Mouse (Mus musculus) myocyte (in vitro differentiated cells): ENCODE measurements around the gene Tmeff1. TPM values are rescaled to one million over a fixed set of nuclear protein-coding genes. Genes with fewer than 3 reads are reported as not detected.

Experiments
- H3K27me3 ChIP-seq: one replicate; pipeline ENCODE4 v1.6.1; 2011; ENCODE audit not compliant: control insufficient read depth, insufficient read depth, insufficient read length
- H3K36me3 ChIP-seq: one replicate; pipeline ENCODE4 v1.6.1; 2011; ENCODE audit not compliant: control insufficient read depth, insufficient read depth
- H3K4me2 ChIP-seq: one replicate; pipeline ENCODE4 v1.6.1; 2011; ENCODE audit warnings: low read depth, control low read depth
- H3K4me3 ChIP-seq: one replicate; pipeline ENCODE4 v1.5.1; 2011; ENCODE audit warnings: mild to moderate bottlenecking, control low read depth, moderate library complexity
- H3K79me2 ChIP-seq: one replicate; pipeline ENCODE4 v1.6.1; 2011; ENCODE audit not compliant: control insufficient read depth, insufficient read depth
- H3ac ChIP-seq: one replicate; pipeline ENCODE4 v1.6.1; 2011; ENCODE audit not compliant: control insufficient read depth, insufficient read length
- CEBPB ChIP-seq: IDR thresholded peaks from 2 replicates; pipeline ENCODE4 v1.6.1; 2011; ENCODE audit warnings: mild to moderate bottlenecking, moderate library complexity; ENCODE audit not compliant: poor library complexity, insufficient read depth, severe bottlenecking
- E2F4 ChIP-seq: IDR thresholded peaks from one replicate; pipeline ENCODE4 v1.6.1; 2011; ENCODE audit warnings: mild to moderate bottlenecking, control low read depth, moderate library complexity; ENCODE audit not compliant: insufficient read depth
- MAX ChIP-seq: IDR thresholded peaks from one replicate; pipeline ENCODE4 v1.6.1; 2011; ENCODE audit warnings: low read depth, mild to moderate bottlenecking, control low read depth
- MYOD1 ChIP-seq, 3 experiments: IDR thresholded peaks; one replicate each; pipeline ENCODE4 v1.6.1; 2011; ENCODE audit warnings: control low read depth in 2 of 3, low read depth in 2 of 3, mild to moderate bottlenecking in 2 of 3, moderate library complexity in 1 of 3; ENCODE audit not compliant: insufficient read length in 2 of 3, control insufficient read depth in 1 of 3
- MYOG ChIP-seq, 3 experiments: IDR thresholded peaks; one replicate each; pipeline ENCODE4 v1.6.1; 2011; ENCODE audit warnings: control low read depth in 2 of 3, low read depth in 2 of 3, mild to moderate bottlenecking in 2 of 3; ENCODE audit not compliant: insufficient read length in 2 of 3, control insufficient read depth in 1 of 3, insufficient read depth in 1 of 3
- POLR2A ChIP-seq: IDR thresholded peaks from one replicate; pipeline ENCODE4 v1.6.1; 2011; ENCODE audit warnings: low read depth, mild to moderate bottlenecking, control low read depth, moderate library complexity; ENCODE audit not compliant: insufficient read length
- POLR2AphosphoS2 ChIP-seq: IDR thresholded peaks from one replicate; pipeline ENCODE4 v1.6.1; 2011; ENCODE audit warnings: low read depth, control low read depth; ENCODE audit not compliant: insufficient read length
- REST ChIP-seq: IDR thresholded peaks from one replicate; pipeline ENCODE4 v1.6.1; 2011; ENCODE audit warnings: mild to moderate bottlenecking, control low read depth, moderate library complexity; ENCODE audit not compliant: insufficient read depth, insufficient read length
- SRF ChIP-seq: IDR thresholded peaks from one replicate; pipeline ENCODE4 v1.6.1; 2011; ENCODE audit warnings: low read depth; ENCODE audit not compliant: control insufficient read depth, insufficient read length
- TCF12 ChIP-seq: IDR thresholded peaks from one replicate; pipeline ENCODE4 v1.6.1; 2011; ENCODE audit warnings: mild to moderate bottlenecking, control low read depth; ENCODE audit not compliant: poor library complexity, insufficient read depth, severe bottlenecking
- TCF3 ChIP-seq: IDR thresholded peaks from one replicate; pipeline ENCODE4 v1.6.1; 2011; ENCODE audit warnings: low read depth, control low read depth; ENCODE audit not compliant: insufficient read length
- USF1 ChIP-seq: IDR thresholded peaks from one replicate; pipeline ENCODE4 v1.6.1; 2011; ENCODE audit warnings: low read depth, mild to moderate bottlenecking, control low read depth, moderate library complexity
- polyA plus RNA-seq: library from polyadenylated mRNA; unstranded; fragments of >200 nt; fragmentation: generic; extraction: Trizol; gene quantifications from one replicate; pipeline ENCODE4 v1.2.1, GENCODE M21; 2012; ENCODE audit warnings: missing spikeins

Tmeff1 gene
- polyA plus RNA-seq, 1 experiment: 19.6 TPM

GRCm38 (mm10) chr4:48638132-48638531 lies 53.2 kb downstream of the Tmeff1 start:
- Histone ChIP-seq H3K4me2 (no peak overlapping the region), H3K27me3 (no peaks in the 10 kb centered on the region), H3ac (no peak overlapping the region), H3K79me2 (no peaks in the 10 kb centered on the region), H3K36me3 (peaks cover 20% of the 10 kb centered on the region), H3K4me3 (no peak overlapping the region)
- TF ChIP-seq REST (no peak), TCF12 (no peak), POLR2A (no peak), MYOG (IDR thresholded peaks at IDR 0.05; ENCODE audit: control insufficient read depth in 1 of 3, insufficient read depth in 1 of 3, insufficient read length in 2 of 3, low read depth in 2 of 3) (no peak), TCF3 (no peak), POLR2AphosphoS2 (no peak), CEBPB (no peak), SRF (no peak)

GRCm38 (mm10) chr4:48639503-48639902 lies 54.5 kb downstream of the Tmeff1 start:
- peaks cover 22% of the 10 kb centered on the region for H3K36me3 ChIP-seq

GRCm38 (mm10) chr4:48643801-48644200 lies 58.8 kb downstream of the Tmeff1 start:
- TF ChIP-seq MYOG (IDR thresholded peaks at IDR 0.05; ENCODE audit: control insufficient read depth in 1 of 3, insufficient read depth in 1 of 3, insufficient read length in 2 of 3, low read depth in 2 of 3): no peak
- no peak for TF ChIP-seq REST
- no peak for TF ChIP-seq TCF3
- no peak for TF ChIP-seq E2F4
- TF ChIP-seq USF1: no peak
- no peak for TF ChIP-seq POLR2AphosphoS2
- no peak for TF ChIP-seq MYOD1 (IDR thresholded peaks at IDR 0.05; ENCODE audit: control insufficient read depth in 1 of 3, insufficient read length in 2 of 3, low read depth in 2 of 3)
- no peak for TF ChIP-seq SRF
- no peak for TF ChIP-seq MAX
- TF ChIP-seq CEBPB: no peak
- no peak for TF ChIP-seq TCF12
- no peak for TF ChIP-seq POLR2A
- peaks cover 25% of the 10 kb centered on the region for H3K36me3 ChIP-seq
- H3K79me2 ChIP-seq: no peaks in the 10 kb centered on the region
- no peak overlapping the region for H3K4me3 ChIP-seq
- no peak overlapping the region for H3ac ChIP-seq
- H3K27me3 ChIP-seq: no peaks in the 10 kb centered on the region
- H3K4me2 ChIP-seq: no peak overlapping the region

More at GRCm38 (mm10) chr4:48639503-48639902, 54.5 kb downstream of the Tmeff1 start:
- Histone ChIP-seq H3K4me2 (no peak overlapping the region), H3K79me2 (no peaks in the 10 kb centered on the region), H3K27me3 (no peaks in the 10 kb centered on the region), H3ac (no peak overlapping the region), H3K4me3 (no peak overlapping the region)
- TF ChIP-seq REST (no peak), USF1 (no peak)

GRCm38 (mm10) chr4:48646143-48646542 lies 61.2 kb downstream of the Tmeff1 start:
- TF ChIP-seq MAX (no peak), MYOD1 (IDR thresholded peaks at IDR 0.05; ENCODE audit: control insufficient read depth in 1 of 3, insufficient read length in 2 of 3, low read depth in 2 of 3) (no peak), POLR2A (no peak)
- no peaks in the 10 kb centered on the region for H3K27me3 ChIP-seq
- no peak overlapping the region for H3K4me2 ChIP-seq
- H3K79me2 ChIP-seq: no peaks in the 10 kb centered on the region
- H3K36me3 ChIP-seq: peaks cover 13% of the 10 kb centered on the region
- H3K4me3 ChIP-seq: no peak overlapping the region
- H3ac ChIP-seq: no peak overlapping the region

GRCm38 (mm10) chr4:48650617-48651360 lies 65.8 kb downstream of the Tmeff1 start:
- H3K4me3 ChIP-seq: no peak overlapping the region
- peaks cover 13% of the 10 kb centered on the region for H3K36me3 ChIP-seq
- TF ChIP-seq E2F4: no peak
- no peak for TF ChIP-seq POLR2A
- TF ChIP-seq SRF: no peak
- TF ChIP-seq MYOG (IDR thresholded peaks at IDR 0.05; ENCODE audit: control insufficient read depth in 1 of 3, insufficient read depth in 1 of 3, insufficient read length in 2 of 3, low read depth in 2 of 3): no peak
- no peak for TF ChIP-seq CEBPB
- TF ChIP-seq TCF3: no peak
- no peak for TF ChIP-seq TCF12
- no peak for TF ChIP-seq MAX
- TF ChIP-seq MYOD1 (IDR thresholded peaks at IDR 0.05; ENCODE audit: control insufficient read depth in 1 of 3, insufficient read length in 2 of 3, low read depth in 2 of 3): no peak
- no peak for TF ChIP-seq USF1
- no peak for TF ChIP-seq POLR2AphosphoS2
- TF ChIP-seq REST: no peak
- H3K27me3 ChIP-seq: no peaks in the 10 kb centered on the region
- H3ac ChIP-seq: no peak overlapping the region
- H3K79me2 ChIP-seq: no peaks in the 10 kb centered on the region
- H3K4me2 ChIP-seq: no peak overlapping the region
